Mouse (Mus musculus) CH12.LX (cell line): ENCODE data around the gene Atp7b. TPM values are rescaled to one million over a fixed set of nuclear protein-coding genes. Genes with fewer than 3 reads are reported as not detected.

Experiments
- DNase-seq: peaks from one replicate; pipeline ENCODE4 v3.0.0-alpha.2; 2013; ENCODE audit errors: extremely low read depth
- H3K27ac ChIP-seq: 2 replicates; pipeline ENCODE4 v1.5.1; 2012; ENCODE audit warnings: low read depth, mild to moderate bottlenecking, control low read depth, moderate library complexity; ENCODE audit not compliant: insufficient read depth
- H3K27me3 ChIP-seq: replicated peaks from 2 replicates; pipeline ENCODE3; 2012; ENCODE audit warnings: inconsistent platforms
- H3K36me3 ChIP-seq, 2 experiments: replicated peaks in 1 of 2; 2 replicates each; pipeline versions ENCODE3 to v1.6.1; 2012; ENCODE audit warnings: inconsistent platforms in 1 of 2, low read length in 1 of 2, mild to moderate bottlenecking in 1 of 2, mixed read lengths in 1 of 2, moderate library complexity in 1 of 2; ENCODE audit not compliant: control insufficient read depth in 1 of 2, insufficient read depth in 1 of 2
- H3K4me1 ChIP-seq, 2 experiments: 2 replicates each; pipeline ENCODE4 v1.6.1; 2012; ENCODE audit warnings: inconsistent platforms in 1 of 2, moderate library complexity in 1 of 2; ENCODE audit not compliant: insufficient read depth in 2 of 2, control insufficient read depth in 1 of 2
- H3K4me2 ChIP-seq: 2 replicates; pipeline ENCODE4 v1.6.1; 2012; ENCODE audit warnings: low read depth, mild to moderate bottlenecking, control low read depth; ENCODE audit not compliant: poor library complexity, insufficient read depth, severe bottlenecking
- H3K4me3 ChIP-seq, 3 experiments: fragments of 150-350 bp in 1 of 3; sonication (generic) in 1 of 3; replicated peaks in 1 of 3; 2 replicates each; pipeline versions ENCODE3 to v1.5.1; 2011 to 2012; ENCODE audit warnings: low read depth in 2 of 3, low read length in 2 of 3, mild to moderate bottlenecking in 2 of 3, moderate library complexity in 2 of 3, control low read depth in 1 of 3, improper control_type of control experiment in 1 of 3, inconsistent platforms in 1 of 3, mixed read lengths in 1 of 3; ENCODE audit not compliant: poor library complexity in 1 of 3
- H3K79me2 ChIP-seq: replicated peaks from 2 replicates; pipeline ENCODE4 v1.6.1; 2012; ENCODE audit warnings: mild to moderate bottlenecking, moderate library complexity; ENCODE audit not compliant: control insufficient read depth, poor library complexity, insufficient read depth, severe bottlenecking; ENCODE audit errors: extremely low read depth
- H3K9ac ChIP-seq: 2 replicates; pipeline ENCODE4 v1.6.1; 2012; ENCODE audit warnings: low read depth, mild to moderate bottlenecking, control low read depth, moderate library complexity; ENCODE audit not compliant: insufficient read depth
- H3K9me3 ChIP-seq: replicated peaks from 2 replicates; pipeline ENCODE3; 2012; ENCODE audit warnings: low read length, inconsistent platforms, mixed read lengths
- BHLHE40 ChIP-seq: IDR thresholded peaks from 2 replicates; pipeline ENCODE4 v1.6.1; 2011; ENCODE audit warnings: mild to moderate bottlenecking, low read depth, low read length, improper control_type of control experiment
- CHD1 ChIP-seq: IDR thresholded peaks from 2 replicates; pipeline ENCODE4 v1.6.1; 2012; ENCODE audit warnings: low read depth, low read length, improper control_type of control experiment, inconsistent platforms
- CHD2 ChIP-seq: IDR thresholded peaks from 2 replicates; pipeline ENCODE4 v1.6.1; 2011; ENCODE audit warnings: low read length, improper control_type of control experiment
- CTCF ChIP-seq, 2 experiments: IDR thresholded peaks in 1 of 2; conservative IDR thresholded peaks in 1 of 2; 2 replicates each; pipeline ENCODE4 v1.5.1; 2011 to 2012; ENCODE audit warnings: low read depth in 2 of 2, low read length in 2 of 2, improper control_type of control experiment in 1 of 2, inconsistent platforms in 1 of 2, mild to moderate bottlenecking in 1 of 2, moderate library complexity in 1 of 2
- E2F4 ChIP-seq: IDR thresholded peaks from 2 replicates; pipeline ENCODE4 v1.6.1; 2011; ENCODE audit warnings: low read depth, low read length, improper control_type of control experiment; ENCODE audit not compliant: insufficient replicate concordance
- ELF1 ChIP-seq: IDR thresholded peaks from 2 replicates; pipeline ENCODE4 v1.6.1; 2014; ENCODE audit warnings: low read depth, mild to moderate bottlenecking, inconsistent platforms, low read length, improper control_type of control experiment
- EP300 ChIP-seq: IDR thresholded peaks from 2 replicates; pipeline ENCODE4 v1.6.1; 2011; ENCODE audit warnings: low read length, improper control_type of control experiment
- ETS1 ChIP-seq: conservative IDR thresholded peaks from 2 replicates; pipeline ENCODE4 v1.6.1; 2012; ENCODE audit warnings: low read depth, mild to moderate bottlenecking, inconsistent platforms, low read length, improper control_type of control experiment, moderate library complexity
- GABPA ChIP-seq: IDR thresholded peaks from 2 replicates; pipeline ENCODE4 v1.6.1; 2012; ENCODE audit warnings: low read depth, low read length, improper control_type of control experiment, inconsistent platforms; ENCODE audit not compliant: insufficient replicate concordance
- HCFC1 ChIP-seq: IDR thresholded peaks from 2 replicates; pipeline ENCODE4 v1.6.1; 2012; ENCODE audit warnings: low read depth, mild to moderate bottlenecking, inconsistent platforms, low read length, improper control_type of control experiment
- IRF4 ChIP-seq: IDR thresholded peaks from 2 replicates; pipeline ENCODE4 v1.6.1; 2014; ENCODE audit warnings: low read depth, mild to moderate bottlenecking, inconsistent platforms, low read length, improper control_type of control experiment
- JUN ChIP-seq: IDR thresholded peaks from 2 replicates; pipeline ENCODE4 v1.6.1; 2011; ENCODE audit warnings: low read depth, mild to moderate bottlenecking, low read length, improper control_type of control experiment, moderate library complexity; ENCODE audit not compliant: insufficient read depth
- JUND ChIP-seq: conservative IDR thresholded peaks from 2 replicates; pipeline ENCODE4 v1.6.1; 2011; ENCODE audit warnings: low read depth, low read length, improper control_type of control experiment
- KAT2A ChIP-seq: IDR thresholded peaks from 2 replicates; pipeline ENCODE4 v1.6.1; 2012; ENCODE audit warnings: low read length, improper control_type of control experiment, inconsistent platforms; ENCODE audit not compliant: insufficient replicate concordance
- MAFK ChIP-seq: IDR thresholded peaks from 2 replicates; pipeline ENCODE4 v1.6.1; 2011; ENCODE audit warnings: low read length, improper control_type of control experiment; ENCODE audit not compliant: insufficient replicate concordance
- MAX ChIP-seq: IDR thresholded peaks from 2 replicates; pipeline ENCODE4 v1.6.1; 2011; ENCODE audit warnings: low read length, improper control_type of control experiment
- MAZ ChIP-seq: IDR thresholded peaks from 2 replicates; pipeline ENCODE4 v1.6.1; 2012; ENCODE audit warnings: low read depth, mild to moderate bottlenecking, inconsistent platforms, low read length, improper control_type of control experiment, moderate library complexity
- MEF2A ChIP-seq: IDR thresholded peaks from 2 replicates; pipeline ENCODE4 v1.6.1; 2014; ENCODE audit warnings: low read depth, mild to moderate bottlenecking, inconsistent platforms, low read length, improper control_type of control experiment, borderline replicate concordance
- MXI1 ChIP-seq: IDR thresholded peaks from 2 replicates; pipeline ENCODE4 v1.6.1; 2011; ENCODE audit warnings: mild to moderate bottlenecking, low read depth, low read length, improper control_type of control experiment
- MYC ChIP-seq: IDR thresholded peaks from 2 replicates; pipeline ENCODE4 v1.6.1; 2011; ENCODE audit warnings: low read depth, mild to moderate bottlenecking, improper control_type of control experiment, low read length
- NELFE ChIP-seq: IDR thresholded peaks from 2 replicates; pipeline ENCODE4 v1.6.1; 2011; ENCODE audit warnings: low read depth, low read length, improper control_type of control experiment
- NRF1 ChIP-seq: IDR thresholded peaks from 2 replicates; pipeline ENCODE4 v1.6.1; 2014; ENCODE audit warnings: low read depth, mild to moderate bottlenecking, inconsistent platforms, low read length, improper control_type of control experiment, moderate library complexity
- PAX5 ChIP-seq: IDR thresholded peaks from 2 replicates; pipeline ENCODE4 v1.6.1; 2012; ENCODE audit warnings: low read length, inconsistent platforms, mixed read lengths
- POLR2A ChIP-seq: IDR thresholded peaks from 2 replicates; pipeline ENCODE4 v1.6.1; 2011; ENCODE audit warnings: low read depth, mild to moderate bottlenecking, improper control_type of control experiment, low read length
- POLR2AphosphoS2 ChIP-seq: IDR thresholded peaks from 2 replicates; pipeline ENCODE4 v1.6.1; 2011; ENCODE audit warnings: low read depth, low read length, improper control_type of control experiment
- RAD21 ChIP-seq: IDR thresholded peaks from 2 replicates; pipeline ENCODE4 v1.6.1; 2011; ENCODE audit warnings: low read depth, mild to moderate bottlenecking, low read length, improper control_type of control experiment, moderate library complexity
- RCOR1 ChIP-seq: conservative IDR thresholded peaks from 2 replicates; pipeline ENCODE4 v1.6.1; 2012; ENCODE audit warnings: low read depth, mild to moderate bottlenecking, inconsistent platforms, low read length, improper control_type of control experiment
- SIN3A ChIP-seq: IDR thresholded peaks from 2 replicates; pipeline ENCODE4 v1.6.1; 2012; ENCODE audit warnings: low read length, improper control_type of control experiment, inconsistent platforms
- SMC3 ChIP-seq: IDR thresholded peaks from 2 replicates; pipeline ENCODE4 v1.6.1; 2011; ENCODE audit warnings: low read depth, low read length, improper control_type of control experiment
- TBP ChIP-seq: conservative IDR thresholded peaks from 2 replicates; pipeline ENCODE4 v1.6.1; 2011; ENCODE audit warnings: low read depth, low read length, improper control_type of control experiment
- TCF12 ChIP-seq: IDR thresholded peaks from 2 replicates; pipeline ENCODE4 v1.6.1; 2014; ENCODE audit warnings: low read depth, mild to moderate bottlenecking, inconsistent platforms, low read length, improper control_type of control experiment
- UBTF ChIP-seq: IDR thresholded peaks from 2 replicates; pipeline ENCODE4 v1.6.1; 2012; ENCODE audit warnings: low read depth, mild to moderate bottlenecking, inconsistent platforms, low read length, improper control_type of control experiment, moderate library complexity
- USF1 ChIP-seq: IDR thresholded peaks from 2 replicates; pipeline ENCODE4 v1.6.1; 2014; ENCODE audit warnings: low read depth, mild to moderate bottlenecking, inconsistent platforms, low read length, improper control_type of control experiment
- USF2 ChIP-seq: conservative IDR thresholded peaks from 2 replicates; pipeline ENCODE4 v1.6.1; 2011; ENCODE audit warnings: low read depth, low read length, improper control_type of control experiment
- ZC3H11A ChIP-seq: IDR thresholded peaks from 2 replicates; pipeline ENCODE4 v1.6.1; 2012; ENCODE audit warnings: low read depth, mild to moderate bottlenecking, inconsistent platforms, low read length, improper control_type of control experiment
- ZKSCAN1 ChIP-seq: IDR thresholded peaks from 2 replicates; pipeline ENCODE4 v1.6.1; 2012; ENCODE audit warnings: low read depth, inconsistent platforms, low read length, improper control_type of control experiment, borderline replicate concordance
- ZMIZ1 ChIP-seq: IDR thresholded peaks from 2 replicates; pipeline ENCODE4 v1.6.1; 2012; ENCODE audit warnings: low read depth, mild to moderate bottlenecking, inconsistent platforms, low read length, improper control_type of control experiment
- ZNF384 ChIP-seq: IDR thresholded peaks from 2 replicates; pipeline ENCODE4 v1.6.1; 2012; ENCODE audit warnings: low read depth, low read length, improper control_type of control experiment, inconsistent platforms
- dilution Hi-C: fragments of 300-500 bp; cut with MboI; formaldehyde crosslinking; loops from 2 replicates; pipeline ENCODE4 v1.14.3; 2020; ENCODE audit warnings: low sequenced_read_pairs; ENCODE audit not compliant: extremely low pct_unique_long_range_greater_than_20kb, extremely low pct_ligation_motif_present
- in situ Hi-C: fragments of 300-500 bp; cut with MboI; formaldehyde crosslinking; loops from 3 replicates; pipeline ENCODE4 v1.14.3; 2019; ENCODE audit warnings: low sequenced_read_pairs, low pct_ligation_motif_present, low pct_unique_long_range_greater_than_20kb, mixed read lengths
- polyA plus RNA-seq: library from polyadenylated mRNA; unstranded; fragments of >175 nt; gene quantifications from 2 replicates; pipeline ENCODE4 v1.2.1, GENCODE M21; 2012; ENCODE audit warnings: low read depth; ENCODE audit not compliant: insufficient read length
- total RNA-seq, 2 experiments: library from RNA; depleted of rRNA; stranded (reverse); fragments of 300-350 nt in 1 of 2; fragments of >200 nt in 1 of 2; gene quantifications; 2 replicates each; pipeline ENCODE4 v1.2.3; 2012 to 2014

Atp7b gene
- total and polyA plus RNA-seq, 3 experiments = 0.51 to 3.1 (median 1.2) TPM

DNA sequence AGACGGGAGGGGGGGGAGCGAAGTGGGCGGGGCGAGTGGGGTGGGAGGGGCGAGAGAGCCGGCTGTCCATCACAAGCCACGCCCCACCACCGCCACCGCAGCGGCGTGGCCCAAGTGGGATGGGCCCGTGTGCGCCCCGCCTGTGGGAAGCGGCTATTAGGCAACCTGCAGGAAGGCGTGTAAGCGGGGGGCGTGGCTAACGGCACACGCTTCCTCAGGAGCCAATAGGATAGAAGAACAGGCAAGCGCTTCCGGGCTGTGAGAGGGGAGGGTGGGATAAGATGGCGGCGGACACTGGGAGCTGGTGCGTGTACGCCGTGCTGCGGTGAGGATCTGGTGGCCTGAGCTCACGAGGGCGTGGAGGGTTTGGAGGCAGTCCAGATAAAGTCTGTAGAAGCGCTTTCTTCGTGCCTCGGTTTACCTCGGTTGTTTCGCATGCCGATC is 363 bp upstream of the Atp7b start, which contains the start of gene Alg11:
Gene Alg11, plus strand, starts transcription at position 276 of the 444 bp plus-strand sequence.
- peak; percentile 99 for DNase-seq
- peaks cover 9 to 32% of the 10 kb centered on the region in 2 experiments for H3K36me3 ChIP-seq
- H3K79me2 ChIP-seq = peaks cover 8% of the 10 kb centered on the region; the same call in 1 of the 2 replicates
- H3K9ac ChIP-seq = peak within 1 kb of the TSS; percentile 66
- peak; percentile 88 for TF ChIP-seq MYC
- TF ChIP-seq EP300 = no peak
- peak; percentile 85 for TF ChIP-seq TBP
- peak; percentile 83 for TF ChIP-seq HCFC1
- TF ChIP-seq JUND = no peak
- TF ChIP-seq UBTF = no peak
- no peak for TF ChIP-seq PAX5
- no peak for TF ChIP-seq ETS1
- peak; percentile 89 for TF ChIP-seq MXI1
- TF ChIP-seq ZMIZ1 = peak; percentile 79
- peak; percentile 97 for TF ChIP-seq POLR2A
- peak; percentile 39; the same call in 1 of the 2 replicates for TF ChIP-seq IRF4
- no peak for TF ChIP-seq USF2
- TF ChIP-seq CTCF (conservative IDR thresholded peaks at IDR 0.05 in 1 of 2, IDR thresholded peaks at IDR 0.05 in 1 of 2; ENCODE audit: low read depth in 2 of 2, low read length in 2 of 2) = no peak
- TF ChIP-seq E2F4 = no peak
- TF ChIP-seq BHLHE40 = peak; percentile 43; the same call in 1 of the 2 replicates
- peak; percentile 29; the same call in 1 of the 2 replicates for TF ChIP-seq USF1
- TF ChIP-seq TCF12 = peak; percentile 75; the same call in 1 of the 2 replicates
- TF ChIP-seq MAZ = peak; percentile 58; the same call in 1 of the 2 replicates
- TF ChIP-seq ZKSCAN1 = no peak
- peak; percentile 92 for TF ChIP-seq NELFE
- TF ChIP-seq SMC3 = no peak
- TF ChIP-seq MEF2A = 0 out of 2 replicates have a peak, but pooled peaks have one; percentile 33
- no peak for TF ChIP-seq CHD1
- peak; percentile 60 for TF ChIP-seq NRF1
- no peak for TF ChIP-seq RAD21
- TF ChIP-seq MAFK = no peak
- TF ChIP-seq ELF1 = peak; percentile 93
- TF ChIP-seq GABPA = no peak; the same call in 1 of the 2 replicates
- TF ChIP-seq POLR2AphosphoS2 = peak; percentile 74; the same call in 1 of the 2 replicates
- TF ChIP-seq ZNF384 = no peak
- peak; percentile 73; the same call in 1 of the 2 replicates for TF ChIP-seq MAX
- no peak for TF ChIP-seq RCOR1
- no peak; the same call in 1 of the 2 replicates for TF ChIP-seq SIN3A
- no peak for TF ChIP-seq ZC3H11A
- peak; percentile 69; the same call in 1 of the 2 replicates for TF ChIP-seq KAT2A
- no peak for TF ChIP-seq JUN
- peak; percentile 79 for TF ChIP-seq CHD2
- peak within 1 kb of the TSS; percentile 73 to 99 (median 82) for H3K4me3 ChIP-seq
- in situ Hi-C loops = no loop called here
- peaks cover 47% of the 10 kb centered on the region for H3K27me3 ChIP-seq
- dilution Hi-C loops = no loop called here
- peaks cover 3 to 19% of the 10 kb centered on the region in 2 experiments for H3K4me1 ChIP-seq
- peak within 1 kb of the TSS; percentile 86 for H3K4me2 ChIP-seq
- H3K27ac ChIP-seq = no peak within 1 kb of the TSS
- peaks cover 6% of the 10 kb centered on the region for H3K9me3 ChIP-seq
